Mouse (Mus musculus) c-Kit-positive CD71-positive TER-119-positive erythroid progenitor cells, embryonic 14.5 days (primary cell): ENCODE data around the gene Uty.

Experiments used
- DNase-seq: peaks from one replicate; pipeline ENCODE4 v3.0.0-alpha.2; 2013; ENCODE audit warnings: low spot score

Uty gene

DNA sequence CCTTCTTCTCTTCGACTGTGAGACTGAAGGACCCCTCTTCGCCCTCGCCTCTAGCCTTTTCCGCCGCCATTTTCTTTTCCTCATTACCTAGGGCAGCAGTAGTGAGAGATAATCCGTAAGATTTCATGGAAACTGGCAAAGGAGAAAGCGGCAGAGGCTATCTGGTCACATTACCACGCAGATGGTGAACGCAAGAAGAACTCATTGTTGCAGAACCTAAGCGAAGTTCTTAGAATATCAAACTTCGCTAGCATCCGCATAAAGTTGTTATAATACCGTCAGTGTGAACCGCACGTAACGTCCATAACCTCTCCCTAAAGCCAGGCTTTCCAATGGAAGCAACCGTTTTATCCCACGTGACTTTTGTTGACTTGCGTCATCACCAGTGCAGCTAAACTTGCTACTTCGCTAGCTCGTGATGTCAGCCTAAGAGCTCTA is at the start of gene Uty:
Uty (minus strand) TSS at position 334 of the 438 bp plus-strand sequence.
- DNase-seq = peak; percentile 60

DNA sequence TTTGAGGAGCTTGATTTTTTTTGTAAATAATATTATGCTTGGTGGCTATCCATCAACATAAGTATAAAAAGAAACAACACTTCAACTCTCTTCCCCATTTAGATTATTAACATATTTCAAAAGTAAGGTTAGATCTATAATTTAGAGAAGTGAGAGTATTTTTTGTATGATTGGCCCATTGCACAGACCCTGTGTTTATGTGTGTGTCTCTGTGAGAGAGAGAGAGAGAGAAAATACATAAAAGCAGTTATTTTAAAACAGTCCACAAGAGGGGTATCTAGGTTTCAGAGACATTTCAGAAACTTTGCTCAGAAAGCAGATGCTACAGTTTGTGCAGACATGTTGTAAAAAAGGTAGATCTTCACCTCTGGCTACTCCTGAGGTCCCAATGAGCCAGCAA is 48.1 kb upstream of the Uty start:
- DNase-seq = no peak

- DNase-seq = peak; percentile 59
Measured at GRCm38 (mm10) chrY:1286171-1286795, 40.7 kb upstream of the Uty start, which contains the start of gene Ddx3y. TSS of gene Ddx3y (minus strand) at chrY:1286629.

GRCm38 (mm10) chrY:1285735-1286134 is 40.2 kb upstream of the Uty start:
- DNase-seq = peak; percentile 26

DNA sequence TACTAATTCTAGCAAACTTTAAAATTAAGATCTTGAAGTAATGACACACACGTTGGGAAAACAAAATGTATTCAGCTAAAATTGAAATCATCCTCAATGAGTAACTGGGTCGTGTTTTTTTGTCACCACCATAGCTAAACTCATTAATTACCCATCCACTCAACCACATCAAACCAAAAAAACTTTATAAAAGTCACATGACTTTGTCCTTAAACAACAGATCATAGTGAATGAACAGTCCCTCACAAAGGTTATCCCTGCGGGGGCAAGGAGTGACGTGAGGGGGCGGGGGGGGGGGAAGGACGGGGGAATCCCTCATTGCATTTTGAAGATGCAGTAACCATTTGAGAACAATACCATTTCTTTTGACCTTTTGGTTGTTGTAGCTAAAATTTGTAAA is 558 bp upstream of the Uty start:
- no peak for DNase-seq

GRCm38 (mm10) chrY:1244940-1245339 is 619 bp downstream of the Uty start:
- peak; percentile 15 for DNase-seq

DNA sequence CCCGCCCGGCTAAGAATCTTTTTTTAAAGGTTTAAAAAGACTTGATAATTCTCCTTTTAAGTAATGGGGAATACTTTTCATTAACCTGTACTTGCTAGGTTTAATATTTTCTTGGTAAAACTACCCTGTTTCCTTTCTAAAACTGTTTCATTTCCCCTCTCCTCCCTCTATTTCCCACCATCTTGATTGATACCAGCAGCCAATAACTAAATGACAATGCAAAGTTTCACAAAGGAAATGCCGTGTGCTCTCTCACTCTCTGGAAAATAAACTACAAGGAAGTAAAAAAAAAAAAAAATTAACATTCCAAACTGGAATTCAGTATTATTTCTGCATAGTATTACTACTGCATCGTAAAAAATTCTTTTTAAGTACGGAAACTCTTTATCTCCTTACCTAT is 1.1 kb downstream of the Uty start:
- DNase-seq = peak; percentile 4

DNA sequence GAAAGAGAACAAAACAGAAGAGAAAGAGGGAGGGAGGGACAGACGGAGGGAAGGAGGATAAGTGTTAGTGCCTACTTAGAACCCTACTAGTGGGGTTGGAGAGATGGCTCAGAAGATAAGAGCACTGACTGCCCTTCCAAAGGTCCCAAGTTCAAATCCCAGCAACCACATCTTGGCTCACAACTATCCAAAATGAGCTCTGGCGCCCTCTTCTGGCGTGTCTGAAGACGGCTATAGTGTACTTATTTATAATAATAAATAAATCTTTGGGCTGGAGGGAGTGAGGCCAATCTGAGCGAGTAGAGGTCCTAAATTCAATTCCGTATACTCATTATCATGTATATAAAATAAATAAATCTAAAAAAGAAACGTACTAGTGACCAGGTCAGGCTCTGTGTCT is 25.6 kb downstream of the Uty start:
- DNase-seq = peak; percentile 0

DNA sequence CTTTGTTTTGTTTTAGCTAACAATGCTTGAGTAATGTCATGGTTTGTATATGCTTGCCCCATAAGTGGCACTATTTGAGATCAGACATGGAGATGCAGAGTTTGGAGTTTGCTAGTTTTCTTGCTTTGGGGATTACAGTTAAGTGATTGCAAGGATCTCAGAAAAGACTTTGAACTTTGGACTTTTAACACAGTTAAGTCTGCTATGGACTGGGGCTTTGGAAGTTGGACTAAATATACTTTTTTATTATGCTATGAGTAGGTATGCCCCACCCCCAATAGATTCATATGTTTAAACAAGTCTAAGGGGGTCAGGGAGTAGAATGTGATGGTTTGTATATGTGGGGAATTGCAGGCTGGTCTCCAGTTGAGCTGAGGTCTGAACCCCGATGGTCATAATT is 67.1 kb downstream of the Uty start:
- no peak for DNase-seq

DNA sequence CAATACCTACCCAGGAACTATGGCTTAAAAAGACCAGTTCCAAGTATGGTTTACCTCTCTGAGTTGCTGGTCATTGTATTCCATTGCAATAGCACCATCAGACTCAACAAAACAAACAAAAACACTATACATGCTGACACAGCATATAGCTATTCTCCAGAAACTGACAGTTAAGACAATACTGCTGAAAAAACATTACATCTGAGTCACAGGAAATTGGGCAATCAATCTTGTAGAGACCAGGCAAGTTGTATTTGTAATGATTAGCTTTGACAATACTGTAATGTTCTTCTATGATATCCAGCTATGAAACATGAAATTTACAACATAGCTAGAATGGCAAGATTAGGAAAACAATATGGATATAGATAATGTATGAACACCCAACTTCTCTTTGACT is 82.5 kb downstream of the Uty start:
- DNase-seq = no peak

GRCm38 (mm10) chrY:1116153-1116552 is 129.4 kb downstream of the Uty start:
- no peak for DNase-seq

DNA sequence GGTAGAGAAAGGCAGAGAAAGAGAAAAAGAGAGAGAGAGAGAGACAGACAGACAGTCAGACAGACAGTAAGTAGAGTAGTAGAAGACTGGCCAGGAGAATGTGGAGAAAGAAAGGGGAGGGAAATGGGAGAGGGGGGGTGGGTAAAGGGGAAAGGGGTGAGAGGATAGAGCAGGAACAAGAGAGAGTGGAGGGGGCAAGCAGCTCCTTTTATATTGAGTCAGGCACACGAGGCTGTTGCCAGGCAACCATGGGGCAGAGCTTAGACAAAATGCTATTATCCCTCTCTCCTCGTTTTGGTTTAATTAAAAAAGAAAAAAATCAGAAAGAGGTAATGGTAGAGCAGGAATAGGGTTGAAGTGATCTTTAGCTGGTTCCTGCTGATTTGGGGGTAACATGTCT is 131.5 kb downstream of the Uty start:
- DNase-seq = no peak
